Mouse (Mus musculus): ENCODE results near the gene BC035044.
A peak's percentile ranks its signal among the peaks of the same experiment; 100 is the strongest.
"Not testable (repeated sequence)": the region's sequence is repeated elsewhere in the genome, so short reads cannot be mapped to it uniquely, and the experiment has no call there.

The BC035044 gene

DNA sequence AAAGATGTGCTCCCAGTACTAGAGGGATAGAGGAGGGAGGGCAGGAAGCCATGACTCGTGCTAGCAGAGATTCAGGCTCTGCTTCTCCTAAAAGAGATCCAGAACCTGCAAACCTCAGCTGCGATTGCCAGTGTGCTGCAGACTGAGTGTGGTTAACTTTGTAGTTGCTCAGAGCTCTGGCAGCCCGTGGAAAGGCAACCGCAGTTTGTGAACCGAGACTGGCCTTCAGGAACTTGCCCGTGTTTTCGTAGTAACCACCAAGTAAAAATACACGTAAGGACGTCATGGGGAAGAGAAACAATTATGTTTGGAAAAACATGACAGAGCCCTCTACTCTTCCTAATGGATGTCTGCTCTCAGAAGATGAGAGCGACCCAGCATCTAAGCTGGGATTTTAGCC is 57.9 kb downstream of the BC035044 start:
- DNase-seq (ENCODE audit: low spot score in 2 of 2), result no peak

DNA sequence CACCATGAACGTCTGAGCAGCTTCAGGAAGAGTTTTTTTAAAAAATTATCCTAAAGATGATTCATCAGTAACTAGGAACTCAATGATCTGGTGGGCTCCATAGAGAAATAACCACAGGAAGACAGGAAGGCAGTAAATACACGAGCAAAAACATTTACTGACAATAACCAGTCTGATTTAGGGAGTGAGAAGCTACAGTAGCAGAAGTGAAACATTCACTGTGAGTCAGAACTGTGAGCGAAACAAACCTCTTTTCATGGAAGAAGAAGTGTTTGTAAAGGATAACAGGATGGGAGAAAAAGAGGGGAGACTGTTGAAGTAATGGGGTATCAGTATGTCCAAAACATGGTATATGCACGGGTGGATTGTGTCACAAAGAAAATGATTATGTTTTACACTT is 61.1 kb downstream of the BC035044 start:
- DNase-seq (ENCODE audit: low spot score in 2 of 2), result no peak

DNA sequence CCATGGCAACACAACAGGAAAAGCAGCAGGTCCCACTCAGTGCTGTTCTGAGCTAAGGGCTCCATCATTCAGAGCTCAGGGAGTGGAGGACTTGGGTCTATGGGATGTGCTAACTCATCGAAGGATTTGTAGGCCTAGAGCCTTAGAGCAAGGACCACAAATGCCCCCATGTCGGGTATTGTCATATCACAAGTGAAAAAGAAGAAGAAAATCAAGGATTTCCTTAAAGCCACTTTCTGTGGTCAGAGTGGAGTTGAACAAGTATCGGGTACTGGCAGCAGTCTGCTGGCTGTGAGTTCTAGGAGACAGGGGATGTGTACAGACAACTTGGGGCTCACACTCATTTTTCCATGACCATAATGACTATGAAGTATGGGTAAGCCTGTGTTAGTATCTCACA is 64.1 kb downstream of the BC035044 start:
- no peak for DNase-seq (ENCODE audit: low spot score in 2 of 2)

DNA sequence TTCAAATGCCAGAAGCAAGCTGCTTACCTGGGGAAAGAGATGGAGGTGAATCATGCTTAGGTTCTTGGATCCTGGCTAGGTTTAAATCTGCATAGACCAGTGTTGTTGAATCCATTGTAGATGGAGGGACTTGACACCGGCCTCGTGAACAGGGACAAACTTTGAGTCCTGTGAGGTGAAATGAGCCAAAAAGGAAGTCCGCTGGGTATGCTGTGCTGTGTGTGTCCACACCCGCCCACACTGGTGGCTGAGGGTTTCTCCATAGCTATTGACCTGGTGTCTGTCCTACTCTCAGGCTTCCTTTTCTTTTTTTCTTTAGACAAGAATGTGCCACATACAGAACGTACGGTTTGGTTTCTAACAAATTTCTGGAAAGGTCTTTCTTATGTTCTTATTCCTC is 64.8 kb downstream of the BC035044 start, which contains the start of the genes Gm44511 and Klrb1b:
TSS of gene Gm44511 (minus strand) at position 184 of the 400 bp plus-strand sequence.
TSS of gene Klrb1b (minus strand) at position 200 of the 400 bp plus-strand sequence.
- no peak for DNase-seq (ENCODE audit: low spot score in 2 of 2)

DNA sequence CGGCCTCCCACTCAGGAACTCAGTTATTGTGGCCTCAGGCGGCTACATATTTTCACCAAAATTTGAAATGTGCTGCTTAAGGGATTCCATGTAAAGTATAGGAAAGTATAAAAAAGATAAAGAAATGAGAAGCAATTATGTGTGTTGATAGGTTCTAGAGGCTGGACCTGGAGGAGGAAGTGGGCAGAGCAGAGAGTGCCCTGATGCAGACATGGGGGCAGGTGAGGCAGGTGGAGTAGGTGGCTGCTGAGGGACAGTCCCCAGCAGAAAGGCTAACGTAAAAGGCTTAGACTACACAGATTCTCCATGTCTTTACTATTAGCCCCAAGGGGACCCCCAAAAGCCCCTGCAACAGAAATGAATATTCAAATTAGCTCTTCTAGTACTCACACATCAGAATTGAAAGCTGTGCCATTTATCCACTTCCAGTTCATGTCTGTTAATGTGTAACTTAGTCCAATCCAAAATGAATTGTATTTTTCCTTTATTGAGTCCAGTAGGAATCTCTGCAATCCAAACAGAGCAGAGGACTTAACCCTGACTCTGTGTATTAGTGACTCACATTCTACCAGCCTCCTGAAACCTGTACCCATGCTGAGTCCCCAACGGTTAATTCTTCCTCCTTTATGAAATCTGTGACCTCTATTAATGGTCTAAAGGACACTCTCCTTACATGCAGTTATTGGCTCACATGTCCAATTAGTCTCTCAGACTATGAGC is 72.7 kb downstream of the BC035044 start:
- no peak for DNase-seq (ENCODE audit: low spot score in 2 of 2)

DNA sequence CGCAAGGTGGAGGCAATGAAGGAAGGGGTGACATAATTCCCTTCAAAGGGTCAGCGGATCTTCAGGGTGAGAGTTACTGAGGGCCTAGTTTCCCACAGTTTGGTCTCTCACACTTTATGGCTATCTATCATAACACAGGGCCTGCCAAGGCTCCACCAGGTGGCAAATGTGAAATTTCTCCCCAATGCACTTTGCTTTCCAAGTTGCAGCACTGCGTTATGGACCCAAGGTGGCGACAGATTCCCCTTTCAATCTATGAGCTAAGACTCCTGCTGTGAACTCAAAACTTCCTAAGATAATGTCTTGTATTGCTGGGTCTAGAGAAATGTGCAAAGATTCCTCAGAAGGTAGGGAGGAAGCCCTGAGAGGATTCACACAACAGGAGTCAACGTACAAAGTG is 82.4 kb downstream of the BC035044 start:
- no peak for DNase-seq (ENCODE audit: low spot score in 2 of 2)

DNA sequence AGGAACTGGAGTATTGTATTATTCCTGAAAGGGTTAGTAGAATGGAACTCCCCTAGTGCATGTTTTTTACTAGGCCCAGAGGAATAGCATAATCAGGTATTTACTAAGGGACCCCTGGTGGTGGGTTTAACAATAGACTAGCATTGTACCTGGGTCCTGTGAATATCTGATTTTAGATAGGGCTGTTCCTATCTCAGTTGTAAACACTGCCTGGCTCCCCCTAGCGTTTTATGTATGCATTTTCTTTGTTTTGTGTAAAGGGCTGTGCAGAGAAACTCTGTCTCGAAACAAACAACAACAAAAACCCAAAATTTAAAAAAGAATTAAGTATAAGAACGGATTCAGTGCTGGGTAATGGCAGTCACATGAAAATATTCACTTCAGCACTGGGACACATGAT is 83.9 kb downstream of the BC035044 start:
- DNase-seq (ENCODE audit: low spot score in 2 of 2), result no peak

DNA sequence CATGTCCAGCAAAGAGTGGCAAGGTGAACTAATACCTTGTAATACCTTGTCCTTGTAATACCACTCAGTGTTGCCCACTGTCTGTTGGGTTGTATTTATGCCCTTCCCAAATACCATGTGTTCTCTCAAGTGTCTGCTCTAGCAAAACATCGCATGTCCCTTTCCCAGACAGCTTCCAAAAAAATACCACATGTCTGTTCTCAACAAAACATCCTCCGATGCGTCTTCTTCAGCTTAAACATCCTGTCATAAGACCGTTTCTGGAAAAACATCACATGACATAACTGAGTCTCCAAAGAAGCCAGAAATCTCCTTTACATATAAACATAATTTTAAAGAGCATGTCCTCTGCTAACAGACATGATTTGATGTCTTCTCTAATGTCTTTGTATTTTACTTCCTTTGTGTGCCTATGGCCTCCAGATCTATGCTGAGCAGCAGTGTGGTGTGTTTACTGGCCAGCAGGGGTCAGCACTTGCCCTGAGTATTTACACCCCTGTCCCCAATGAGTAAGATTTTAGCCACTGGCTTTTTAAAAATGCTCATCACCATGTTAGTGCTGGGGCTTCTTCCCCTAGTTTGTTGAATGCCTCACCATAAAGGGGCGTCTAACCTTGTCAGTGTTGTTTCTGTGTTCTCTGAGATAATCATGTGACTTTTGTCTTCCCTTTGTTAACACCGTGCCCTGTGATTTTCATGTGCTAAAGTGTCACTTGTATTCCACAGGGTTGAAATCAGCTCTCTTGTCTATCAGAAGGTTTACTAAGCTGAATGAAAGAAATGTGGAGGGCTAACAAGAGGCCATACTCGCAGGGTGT is 85.9 kb downstream of the BC035044 start:
- DNase-seq (ENCODE audit: low spot score in 2 of 2), result peak; percentile 51 to 67

DNA sequence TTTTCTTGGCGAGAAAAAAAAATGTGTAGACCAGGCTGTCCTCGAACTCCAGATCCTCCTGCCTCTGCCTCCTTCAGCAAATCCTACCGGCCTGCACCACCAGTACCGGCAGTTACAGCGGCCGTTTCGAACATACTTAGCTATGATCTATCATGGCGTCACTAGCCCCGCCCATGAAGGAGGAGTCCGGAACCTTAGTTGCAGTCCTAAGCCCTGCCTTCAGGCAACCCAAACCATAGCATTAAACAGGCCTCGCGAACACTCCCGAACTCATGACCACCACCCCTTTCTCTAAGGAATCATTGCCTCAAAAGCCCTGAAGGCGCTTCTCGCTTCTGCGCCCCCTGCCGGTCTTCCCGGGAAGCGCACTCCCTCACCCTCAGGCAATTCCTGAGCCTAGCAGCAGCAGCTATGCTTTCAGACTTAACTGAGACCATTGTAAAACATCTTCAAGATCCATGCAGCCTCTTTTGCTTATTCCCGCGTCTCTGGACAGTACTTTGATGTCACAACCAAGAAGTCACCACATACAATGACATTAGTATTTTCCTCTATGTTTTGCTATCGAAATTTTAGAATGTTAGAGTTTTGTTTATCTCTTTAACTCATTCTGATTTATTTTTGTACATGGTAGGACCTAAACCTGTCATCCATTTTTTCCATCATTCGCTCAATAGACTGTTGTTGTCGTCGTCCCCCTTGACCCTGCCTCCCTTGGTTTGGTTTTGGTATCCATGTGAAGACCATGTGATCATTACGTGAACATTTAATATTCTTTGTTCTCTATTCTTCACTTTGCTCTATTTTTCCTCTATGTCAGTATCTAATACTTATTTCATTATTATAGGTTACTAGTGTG is 87.7 kb downstream of the BC035044 start:
- DNase-seq (ENCODE audit: low spot score in 2 of 2), result peak; percentile 95 to 96

DNA sequence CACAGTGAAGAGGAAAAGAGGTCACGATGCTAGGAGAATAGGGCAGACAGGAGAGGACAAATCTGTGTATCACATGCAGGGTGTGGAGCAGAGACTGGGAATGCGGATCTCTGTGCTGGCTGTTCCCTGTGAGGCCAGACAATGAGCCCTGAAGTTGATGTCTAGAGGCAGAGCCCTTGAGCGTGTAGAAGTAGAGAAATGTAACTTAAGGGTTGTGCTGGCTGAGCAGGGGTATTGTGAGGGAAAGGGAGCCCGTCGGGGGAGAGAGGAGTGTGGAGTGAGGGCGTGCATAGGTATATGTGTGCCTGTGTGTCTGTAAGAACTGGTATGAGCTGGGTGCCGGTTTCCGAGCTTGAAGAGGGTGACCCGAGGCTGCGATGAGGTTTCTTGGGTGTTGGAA is 88.4 kb downstream of the BC035044 start:
- no peak for DNase-seq (ENCODE audit: low spot score in 2 of 2)

DNA sequence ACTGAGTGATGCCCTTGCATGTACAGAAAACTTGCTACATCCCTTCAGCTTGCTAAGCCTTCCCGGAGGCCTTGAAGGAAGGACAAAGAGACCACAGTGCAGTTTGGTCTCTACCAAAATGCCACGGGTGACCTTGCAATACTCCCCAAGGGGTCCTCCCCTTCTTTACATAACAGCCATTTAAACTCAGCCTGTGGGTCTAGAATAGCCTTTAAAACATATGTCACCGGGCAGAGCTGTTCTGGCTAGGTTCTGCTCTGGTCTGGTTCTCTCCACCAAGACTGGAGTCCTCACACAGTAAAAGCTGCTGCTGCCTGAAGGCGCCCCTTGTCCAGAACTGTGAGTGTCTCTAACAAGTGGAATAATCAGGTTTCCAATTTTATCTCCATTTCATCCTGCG is 90.2 kb downstream of the BC035044 start:
- not testable (repeated sequence) for DNase-seq (ENCODE audit: low spot score in 2 of 2)

DNA sequence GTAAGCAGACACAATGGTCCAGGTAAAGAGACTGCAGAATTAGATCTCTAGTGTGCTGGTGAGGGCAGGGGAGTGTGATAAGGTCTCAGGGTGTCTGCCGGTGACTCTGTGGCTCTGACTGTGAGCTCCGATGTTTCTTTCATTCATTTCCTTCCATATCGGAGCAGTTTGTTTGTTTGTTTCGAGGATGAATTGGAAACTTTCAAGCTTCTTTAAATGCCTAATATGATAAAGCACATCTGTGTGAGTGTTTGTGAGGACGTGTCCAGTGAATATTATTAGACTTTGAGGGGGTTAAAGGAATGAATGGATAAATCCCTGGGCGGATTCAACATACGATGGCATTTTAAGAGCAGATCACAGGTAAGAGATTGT is 91.0 kb downstream of the BC035044 start:
- DNase-seq (ENCODE audit: low spot score in 2 of 2), result no peak

DNA sequence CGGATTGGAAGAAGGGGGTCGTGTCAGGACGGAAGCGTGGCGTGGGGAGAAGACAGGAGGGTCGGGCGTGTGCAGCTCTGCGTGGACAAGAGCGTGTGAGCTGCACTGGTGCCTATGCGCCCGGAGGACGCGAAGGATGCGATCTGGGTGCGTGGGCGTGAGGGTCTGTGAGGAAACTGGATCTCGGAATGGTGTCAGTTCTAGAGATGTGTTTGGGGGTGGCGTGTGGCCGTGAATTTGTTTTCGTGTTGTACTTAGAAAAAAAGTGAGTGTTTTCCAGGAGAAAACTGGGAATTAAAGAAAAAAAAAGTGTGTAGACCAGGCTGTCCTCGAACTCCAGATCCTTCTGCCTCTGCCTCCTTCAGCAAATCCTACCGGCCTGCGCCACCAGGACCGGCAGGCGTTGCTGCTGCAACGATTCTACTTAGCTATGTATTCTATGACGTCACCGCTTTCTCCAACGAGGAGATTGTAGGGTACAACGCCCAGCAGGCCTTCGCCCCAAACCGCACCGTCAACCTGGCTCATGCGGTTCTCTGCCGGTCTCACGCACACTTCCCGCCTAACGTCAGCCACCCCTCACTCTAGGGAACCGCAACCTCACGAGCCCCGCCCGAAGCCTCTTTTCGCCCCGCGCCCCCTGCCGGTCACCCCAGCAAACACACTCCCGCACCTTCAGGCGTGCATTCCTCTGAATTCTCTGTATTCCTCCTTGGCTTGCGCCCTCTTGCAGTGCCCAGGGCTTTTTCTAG is 91.6 kb downstream of the BC035044 start:
- DNase-seq (ENCODE audit: low spot score in 2 of 2), result peak; percentile 73 to 89
